Mouse (Mus musculus): Measurements from ENCODE around the gene Kcnk10. TPM values are rescaled to one million over a fixed set of nuclear protein-coding genes. Genes with fewer than 3 reads are reported as not detected.

The Kcnk10 gene
- polyA plus RNA-seq, 1 experiment: 0.12 TPM

DNA sequence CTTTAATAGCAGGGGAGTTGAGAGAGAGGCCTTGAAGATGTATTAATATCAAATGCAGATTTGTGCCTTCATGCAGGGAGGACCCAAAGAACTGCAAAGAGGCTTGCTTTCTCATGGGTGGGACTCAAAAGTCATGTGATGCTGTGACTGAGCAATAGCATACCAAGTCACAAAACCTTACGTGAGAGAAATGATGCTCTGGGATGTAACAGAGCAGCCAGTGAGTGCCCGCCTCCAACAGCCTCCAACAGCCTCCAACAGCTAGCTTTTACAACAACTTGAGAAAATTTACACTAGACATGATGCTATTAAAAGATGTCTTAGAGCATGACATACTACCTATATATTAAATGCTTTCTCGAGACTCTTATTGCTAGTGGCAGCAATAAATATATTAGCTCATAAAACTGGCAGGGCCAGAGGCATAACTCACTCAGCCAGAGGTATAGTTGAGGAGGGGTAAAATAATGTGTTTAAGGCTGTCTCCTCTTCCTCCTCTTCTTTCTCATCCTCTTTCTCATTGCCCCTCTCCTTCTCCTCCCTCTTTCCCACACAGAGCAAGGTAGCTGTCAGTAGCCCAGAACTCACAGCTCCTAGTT, 36.9 kb upstream of the Kcnk10 start:
- H3K27ac ChIP-seq (ENCODE audit: control insufficient read depth, insufficient read depth, low read length): no peak overlapping the region
- DNase-seq: no peak
- no peaks in the 10 kb centered on the region for H3K27me3 ChIP-seq (ENCODE audit: control insufficient read depth, insufficient read depth, low read length)
- no peaks in the 10 kb centered on the region; the same call in 1 of the 2 replicates for H3K4me1 ChIP-seq (replicated peaks; ENCODE audit: control insufficient read depth, insufficient read depth, low read length)
- 87% methylated on average over 3 of the region's 3 CpGs for WGBS
- H3K36me3 ChIP-seq (ENCODE audit: control insufficient read depth, insufficient read depth, low read length): no peaks in the 10 kb centered on the region
- no peak for TF ChIP-seq POLR2A (IDR thresholded peaks at IDR 0.05; ENCODE audit: control insufficient read depth, extremely low read depth, insufficient read depth, low read length, poor library complexity)
- TF ChIP-seq CTCF (IDR thresholded peaks at IDR 0.05; ENCODE audit: borderline replicate concordance, control insufficient read depth, extremely low read depth, insufficient read depth, low read length, poor library complexity): no peak
- H3K4me3 ChIP-seq (ENCODE audit: control insufficient read depth, insufficient read depth, low read length): no peak overlapping the region

DNA sequence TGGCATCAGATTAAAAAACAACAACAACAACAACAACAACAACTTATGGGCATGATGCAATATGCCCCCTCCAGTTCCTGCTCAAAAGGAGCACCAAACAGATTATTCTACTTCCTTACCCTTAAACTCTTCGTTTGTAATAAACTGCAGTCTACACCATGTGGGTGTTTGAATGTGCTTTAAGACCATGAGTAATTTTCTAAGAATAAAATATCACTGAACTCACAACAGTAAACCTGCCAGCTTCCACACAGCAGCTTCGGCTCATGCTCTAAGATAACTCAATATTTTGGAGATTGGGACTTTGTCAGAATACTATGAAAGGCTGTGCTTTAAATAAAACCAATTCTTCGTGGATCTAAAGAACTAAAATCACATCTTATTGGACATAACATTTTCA, 32.2 kb upstream of the Kcnk10 start:
- Histone ChIP-seq H3K27ac (ENCODE audit: control insufficient read depth, insufficient read depth, low read length) (no peak overlapping the region), H3K27me3 (ENCODE audit: control insufficient read depth, insufficient read depth, low read length) (no peaks in the 10 kb centered on the region), H3K4me1 (replicated peaks; ENCODE audit: control insufficient read depth, insufficient read depth, low read length) (no peaks in the 10 kb centered on the region), H3K4me3 (ENCODE audit: control insufficient read depth, insufficient read depth, low read length) (no peak overlapping the region), H3K36me3 (ENCODE audit: control insufficient read depth, insufficient read depth, low read length) (no peaks in the 10 kb centered on the region)
- no peak for DNase-seq
- TF ChIP-seq POLR2A (IDR thresholded peaks at IDR 0.05; ENCODE audit: control insufficient read depth, extremely low read depth, insufficient read depth, low read length, poor library complexity) (no peak), CTCF (IDR thresholded peaks at IDR 0.05; ENCODE audit: borderline replicate concordance, control insufficient read depth, extremely low read depth, insufficient read depth, low read length, poor library complexity) (no peak)
- 79% methylated on average over 3 of the region's 3 CpGs for WGBS

DNA sequence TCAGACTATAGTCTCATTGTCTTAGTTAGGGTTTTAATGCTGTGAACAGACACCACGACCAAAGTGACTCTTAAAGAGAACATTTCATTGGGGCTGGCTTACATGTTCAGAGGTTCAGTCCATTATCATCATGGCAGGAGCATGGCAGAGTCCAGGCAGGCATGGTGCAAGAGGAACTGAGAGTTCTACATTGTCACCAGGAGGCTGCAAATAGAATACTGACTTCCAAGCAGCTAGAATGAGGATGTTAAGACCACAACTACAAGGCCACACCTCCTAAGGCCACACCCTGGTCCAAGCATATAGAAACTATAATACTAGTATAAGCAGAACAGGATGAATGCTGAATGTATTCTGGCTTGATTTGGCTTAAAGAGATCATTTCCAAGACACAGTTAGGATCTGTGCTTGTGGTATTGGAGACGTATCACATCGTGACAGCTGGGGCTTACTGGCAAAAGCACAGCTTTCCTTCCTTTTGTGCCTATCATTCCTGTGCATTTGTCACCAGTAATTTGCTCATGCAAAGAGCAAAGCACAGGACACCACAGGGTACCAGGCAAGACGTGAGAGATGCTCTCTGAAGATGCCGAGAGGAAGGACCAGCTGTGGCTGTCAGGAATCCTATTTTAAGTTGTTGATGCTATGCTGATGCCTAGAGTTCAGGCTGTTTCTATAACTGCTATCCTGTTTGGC, 28.6 kb upstream of the Kcnk10 start:
- no peaks in the 10 kb centered on the region for H3K27me3 ChIP-seq (ENCODE audit: control insufficient read depth, insufficient read depth, low read length)
- H3K36me3 ChIP-seq (ENCODE audit: control insufficient read depth, insufficient read depth, low read length): no peaks in the 10 kb centered on the region
- WGBS: 83% methylated on average over 5 of the region's 5 CpGs
- H3K27ac ChIP-seq (ENCODE audit: control insufficient read depth, insufficient read depth, low read length): no peak overlapping the region
- no peak for DNase-seq
- no peaks in the 10 kb centered on the region for H3K4me1 ChIP-seq (replicated peaks; ENCODE audit: control insufficient read depth, insufficient read depth, low read length)
- H3K4me3 ChIP-seq (ENCODE audit: control insufficient read depth, insufficient read depth, low read length): no peak overlapping the region
- no peak for TF ChIP-seq CTCF (IDR thresholded peaks at IDR 0.05; ENCODE audit: borderline replicate concordance, control insufficient read depth, extremely low read depth, insufficient read depth, low read length, poor library complexity)
- TF ChIP-seq POLR2A (IDR thresholded peaks at IDR 0.05; ENCODE audit: control insufficient read depth, extremely low read depth, insufficient read depth, low read length, poor library complexity): no peak

DNA sequence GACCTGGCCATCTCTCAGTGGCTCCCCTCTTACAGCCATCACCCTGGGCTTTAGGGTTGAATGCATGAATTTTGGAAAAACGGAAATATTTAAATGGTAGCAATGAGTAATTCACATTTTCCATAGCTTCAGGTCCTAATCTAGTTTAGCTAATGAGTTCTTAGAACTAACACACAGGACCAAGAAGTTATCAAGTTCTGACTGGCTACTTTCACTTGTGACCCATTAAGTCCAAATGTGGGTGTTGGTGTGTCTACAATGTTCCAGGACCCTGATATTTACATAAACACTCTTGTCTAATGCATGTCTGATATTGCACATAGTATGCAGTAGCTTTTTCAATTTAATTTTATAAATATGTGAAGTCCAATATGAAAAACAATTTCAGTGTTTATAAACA, 27.2 kb upstream of the Kcnk10 start:
- TF ChIP-seq CTCF (IDR thresholded peaks at IDR 0.05; ENCODE audit: borderline replicate concordance, control insufficient read depth, extremely low read depth, insufficient read depth, low read length, poor library complexity) (no peak), POLR2A (IDR thresholded peaks at IDR 0.05; ENCODE audit: control insufficient read depth, extremely low read depth, insufficient read depth, low read length, poor library complexity) (no peak)
- WGBS: 91% methylated on average over 1 of the region's 1 CpGs
- no peak for DNase-seq
- Histone ChIP-seq H3K4me1 (replicated peaks; ENCODE audit: control insufficient read depth, insufficient read depth, low read length) (no peaks in the 10 kb centered on the region), H3K27me3 (ENCODE audit: control insufficient read depth, insufficient read depth, low read length) (no peaks in the 10 kb centered on the region), H3K4me3 (ENCODE audit: control insufficient read depth, insufficient read depth, low read length) (no peak overlapping the region), H3K27ac (ENCODE audit: control insufficient read depth, insufficient read depth, low read length) (no peak overlapping the region), H3K36me3 (ENCODE audit: control insufficient read depth, insufficient read depth, low read length) (no peaks in the 10 kb centered on the region)

DNA sequence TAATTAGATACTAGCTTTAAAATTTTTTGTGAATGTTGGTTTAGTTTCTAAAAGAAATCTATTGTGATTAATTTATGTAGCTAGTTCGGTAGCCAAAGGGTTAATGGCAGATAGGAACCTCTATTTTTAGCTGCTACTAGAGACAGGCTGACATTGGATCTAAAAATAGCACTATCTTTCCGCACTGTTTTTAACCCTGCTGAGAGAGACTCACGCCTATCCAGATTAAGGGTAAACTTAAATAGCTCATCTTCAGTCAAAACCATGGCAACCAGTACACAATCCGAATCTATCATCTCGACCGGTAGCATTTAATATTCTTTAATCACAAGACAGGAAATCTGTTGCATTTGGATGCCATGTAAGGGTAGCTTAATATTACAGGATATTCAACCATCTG, 24.0 kb upstream of the Kcnk10 start:
- Histone ChIP-seq H3K27me3 (ENCODE audit: control insufficient read depth, insufficient read depth, low read length) (no peaks in the 10 kb centered on the region), H3K36me3 (ENCODE audit: control insufficient read depth, insufficient read depth, low read length) (no peaks in the 10 kb centered on the region), H3K4me1 (replicated peaks; ENCODE audit: control insufficient read depth, insufficient read depth, low read length) (no peaks in the 10 kb centered on the region), H3K4me3 (ENCODE audit: control insufficient read depth, insufficient read depth, low read length) (no peak overlapping the region), H3K27ac (ENCODE audit: control insufficient read depth, insufficient read depth, low read length) (no peak overlapping the region)
- no peak for TF ChIP-seq POLR2A (IDR thresholded peaks at IDR 0.05; ENCODE audit: control insufficient read depth, extremely low read depth, insufficient read depth, low read length, poor library complexity)
- TF ChIP-seq CTCF (IDR thresholded peaks at IDR 0.05; ENCODE audit: borderline replicate concordance, control insufficient read depth, extremely low read depth, insufficient read depth, low read length, poor library complexity): no peak
- 15% methylated on average over 6 of the region's 6 CpGs for WGBS
- no peak for DNase-seq

DNA sequence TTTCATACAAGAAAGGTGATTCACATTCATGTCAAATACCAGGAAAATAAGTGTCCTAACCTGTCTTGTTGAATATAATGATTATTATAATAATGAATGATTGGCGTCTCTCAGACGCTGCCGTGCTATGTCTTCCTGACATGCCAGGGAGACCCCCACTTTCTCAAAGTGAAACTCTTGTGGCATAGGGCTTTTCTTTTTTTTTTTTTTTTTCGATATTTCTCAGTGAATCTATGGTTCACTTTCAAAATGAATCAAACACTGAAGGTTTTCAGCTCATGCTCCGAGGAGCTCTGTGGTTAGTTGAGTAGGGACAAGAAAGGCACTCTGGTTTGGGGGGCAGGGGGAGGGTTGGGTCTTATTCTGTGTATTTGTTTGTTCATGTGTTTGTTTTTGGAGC, 22.8 kb upstream of the Kcnk10 start:
- 80% methylated on average over 5 of the region's 5 CpGs for WGBS

More for the DNA sequence above, 22.8 kb upstream of the Kcnk10 start:
- H3K4me1 ChIP-seq (replicated peaks; ENCODE audit: control insufficient read depth, insufficient read depth, low read length): no peaks in the 10 kb centered on the region
- no peaks in the 10 kb centered on the region for H3K36me3 ChIP-seq (ENCODE audit: control insufficient read depth, insufficient read depth, low read length)
- no peak for TF ChIP-seq CTCF (IDR thresholded peaks at IDR 0.05; ENCODE audit: borderline replicate concordance, control insufficient read depth, extremely low read depth, insufficient read depth, low read length, poor library complexity)
- no peak for TF ChIP-seq POLR2A (IDR thresholded peaks at IDR 0.05; ENCODE audit: control insufficient read depth, extremely low read depth, insufficient read depth, low read length, poor library complexity)
- no peak for DNase-seq
- no peaks in the 10 kb centered on the region for H3K27me3 ChIP-seq (ENCODE audit: control insufficient read depth, insufficient read depth, low read length)
- H3K27ac ChIP-seq (ENCODE audit: control insufficient read depth, insufficient read depth, low read length): no peak overlapping the region
- no peak overlapping the region for H3K4me3 ChIP-seq (ENCODE audit: control insufficient read depth, insufficient read depth, low read length)

Data from thymus, adult 2 months (tissue).